Mouse (Mus musculus) thymus, postnatal 4 days (tissue): Measurements from ENCODE around the gene Tcf7l1.
A peak's percentile ranks its signal among the peaks of the same experiment; 100 is the strongest.

Source experiments
- DNase-seq: peaks from one replicate; pipeline ENCODE4 v3.0.0; 2021

Tcf7l1 gene

DNA sequence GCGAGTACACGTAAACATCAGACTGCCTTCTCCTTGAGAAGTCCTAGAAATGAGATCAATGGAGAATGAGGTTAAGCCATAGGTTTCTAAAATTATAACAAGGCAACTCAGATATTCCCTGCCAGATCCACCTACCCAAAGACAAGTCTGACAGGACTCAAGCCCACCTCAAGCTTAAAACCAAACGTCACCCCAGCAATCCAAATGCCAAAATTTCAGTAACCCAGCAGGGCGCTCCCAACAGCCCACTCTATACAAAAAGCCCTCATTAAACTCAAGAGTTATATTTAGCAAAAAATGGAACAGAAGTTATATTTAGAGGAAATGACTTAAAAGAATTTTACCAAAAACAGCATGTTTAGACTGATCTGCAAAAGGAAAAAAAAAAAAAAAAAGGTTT, 5.3 kb downstream of the Tcf7l1 start:
- DNase-seq, result no peak

GRCm38 (mm10) chr6:72778779-72779776, 10.0 kb downstream of the Tcf7l1 start:
- no peak for DNase-seq

DNA sequence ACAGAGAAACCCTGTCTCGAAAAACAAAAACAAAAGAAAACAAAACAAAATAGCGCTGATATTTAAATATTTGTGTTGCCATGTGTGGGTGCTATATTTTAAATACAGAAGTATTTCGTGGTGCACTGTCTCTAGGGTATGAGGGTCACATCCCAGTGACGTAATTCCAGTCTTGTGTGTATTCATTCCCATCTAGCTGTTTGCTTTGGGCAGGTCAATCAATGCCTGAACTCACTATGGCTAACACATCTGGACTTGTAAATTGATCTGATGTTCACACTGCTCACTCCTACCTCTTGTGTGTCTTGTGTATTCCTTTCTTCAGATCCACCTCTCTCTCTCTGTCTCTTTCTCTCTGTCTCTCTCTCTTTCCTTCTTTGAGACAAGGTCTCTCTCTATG, 11.8 kb downstream of the Tcf7l1 start:
- DNase-seq, result no peak

DNA sequence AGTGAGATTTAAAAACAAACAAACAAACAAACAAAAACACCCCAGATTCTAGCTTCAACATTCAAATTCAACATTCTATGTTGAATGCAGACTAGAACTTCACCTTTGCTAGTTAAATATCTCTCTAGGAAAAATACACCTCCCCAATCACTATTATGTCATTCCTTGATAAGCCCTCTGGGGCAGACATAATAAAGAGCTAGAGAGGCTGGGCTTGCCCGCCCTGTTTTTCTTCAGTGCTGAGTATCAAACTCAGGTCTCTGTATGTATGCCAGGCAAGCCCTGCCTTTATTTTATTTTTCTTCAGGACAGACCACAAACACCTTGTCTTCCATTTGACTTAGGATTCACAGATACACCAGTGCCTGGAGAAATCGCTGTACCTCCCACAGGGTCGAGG, 14.8 kb downstream of the Tcf7l1 start:
- DNase-seq, result no peak

- no peak for DNase-seq
Observed at GRCm38 (mm10) chr6:72769915-72770776, 18.9 kb downstream of the Tcf7l1 start.

DNA sequence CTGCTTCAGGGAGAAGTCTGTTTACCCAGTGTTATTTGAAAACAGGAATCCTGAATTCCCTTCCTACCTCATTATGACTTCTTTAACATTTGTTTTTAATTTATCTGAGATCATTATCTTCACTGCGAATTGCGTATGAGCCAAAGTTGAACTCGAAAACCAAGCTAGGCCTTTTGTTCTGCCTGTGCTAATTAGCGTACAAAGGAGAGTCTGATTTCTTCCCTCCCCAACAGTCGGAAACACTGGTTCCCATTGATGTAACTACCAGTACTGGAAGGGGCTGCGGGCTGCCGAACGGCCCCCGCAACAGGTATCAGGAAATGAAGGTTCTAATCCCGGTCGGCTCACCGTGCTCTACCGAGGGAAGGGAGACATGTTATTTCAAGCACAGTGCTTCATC, 19.7 kb downstream of the Tcf7l1 start:
- DNase-seq, result no peak

GRCm38 (mm10) chr6:72768804-72769203, 20.2 kb downstream of the Tcf7l1 start:
- DNase-seq, result no peak

- no peak for DNase-seq
Observed at GRCm38 (mm10) chr6:72768097-72768496, 21.0 kb downstream of the Tcf7l1 start.

- no peak for DNase-seq
Observed at GRCm38 (mm10) chr6:72763616-72764015, 25.4 kb downstream of the Tcf7l1 start.

DNA sequence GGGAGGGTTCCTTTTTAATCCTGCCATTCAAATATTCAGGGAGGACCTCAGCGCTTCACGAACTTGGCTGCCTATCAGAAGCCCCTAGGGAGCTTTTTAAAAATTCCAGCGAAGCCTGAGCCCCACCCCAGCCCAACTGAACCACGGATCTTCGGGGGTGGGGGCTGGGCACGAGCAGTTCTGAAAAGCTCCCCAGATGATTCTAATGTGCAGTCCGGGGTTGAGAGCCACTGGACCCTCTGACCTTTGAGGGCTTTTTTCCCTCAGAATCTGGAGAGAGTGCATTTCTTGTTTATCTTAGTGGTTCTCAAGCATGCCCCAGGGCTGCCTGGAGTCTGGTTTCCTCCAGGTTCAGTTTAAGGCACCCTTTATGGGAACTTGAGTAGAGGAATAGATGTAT, 27.4 kb downstream of the Tcf7l1 start:
- DNase-seq, result no peak

- DNase-seq, result no peak
Observed at GRCm38 (mm10) chr6:72758239-72759017, 30.6 kb downstream of the Tcf7l1 start.

- no peak for DNase-seq
Observed at GRCm38 (mm10) chr6:72755267-72755889, 33.7 kb downstream of the Tcf7l1 start.

DNA sequence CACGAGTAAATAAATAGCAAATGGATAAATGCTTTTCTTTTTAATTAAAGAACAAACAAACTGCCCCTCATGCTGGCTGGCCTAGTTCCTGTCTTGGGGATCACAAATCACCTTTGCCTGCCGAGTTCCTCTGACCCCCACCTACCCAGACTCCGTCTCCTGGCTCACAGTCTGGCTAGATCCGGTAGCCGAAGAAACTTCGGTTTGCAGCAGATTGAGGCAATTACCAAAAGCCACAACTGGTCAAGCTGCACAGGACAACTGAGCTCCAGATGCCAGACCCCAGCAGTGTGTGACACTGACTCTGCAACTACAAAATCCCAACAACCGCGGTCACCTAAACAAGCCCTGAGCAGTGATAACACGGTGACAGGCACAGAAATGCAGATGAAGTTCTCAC, 34.8 kb downstream of the Tcf7l1 start:
- DNase-seq, result no peak

DNA sequence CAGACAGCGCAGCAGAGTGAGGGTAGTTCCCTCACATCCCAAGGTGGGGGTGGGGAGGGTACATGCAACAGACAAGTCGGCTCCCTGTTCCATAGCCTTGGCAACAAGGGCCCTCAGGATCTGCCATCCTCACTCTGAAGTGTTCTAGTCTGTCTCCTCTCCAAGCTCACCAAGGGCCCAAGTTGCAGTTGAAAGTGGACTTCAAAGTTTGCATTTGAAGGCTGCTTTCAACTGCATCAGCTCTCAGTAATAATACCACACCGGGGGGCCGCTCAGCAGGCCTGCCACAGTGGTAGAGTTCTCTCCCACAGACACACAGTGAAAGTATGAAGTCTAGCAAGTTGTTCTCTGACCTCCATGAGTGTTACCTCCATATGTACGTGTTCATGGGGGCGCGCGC, 35.3 kb downstream of the Tcf7l1 start:
- DNase-seq, result no peak

DNA sequence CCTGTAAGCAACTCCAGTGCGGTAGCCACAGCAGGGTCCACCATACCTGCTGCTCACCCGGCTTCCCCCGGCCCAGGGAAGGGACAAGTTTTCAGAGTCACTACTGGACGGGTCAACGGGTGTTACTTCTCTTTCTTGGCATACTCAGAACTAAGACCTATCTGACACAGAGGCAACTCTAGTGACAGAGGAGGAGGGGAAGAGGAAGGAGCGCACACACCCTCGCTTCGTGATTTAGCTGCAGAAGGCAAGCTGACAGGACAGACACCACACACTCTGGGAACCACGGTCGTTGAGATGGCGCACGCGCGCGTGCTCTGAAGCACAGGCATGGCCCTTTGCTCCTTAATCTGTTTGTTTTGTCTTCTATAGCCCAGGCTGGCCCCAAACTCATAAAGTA, 36.2 kb downstream of the Tcf7l1 start:
- no peak for DNase-seq

DNA sequence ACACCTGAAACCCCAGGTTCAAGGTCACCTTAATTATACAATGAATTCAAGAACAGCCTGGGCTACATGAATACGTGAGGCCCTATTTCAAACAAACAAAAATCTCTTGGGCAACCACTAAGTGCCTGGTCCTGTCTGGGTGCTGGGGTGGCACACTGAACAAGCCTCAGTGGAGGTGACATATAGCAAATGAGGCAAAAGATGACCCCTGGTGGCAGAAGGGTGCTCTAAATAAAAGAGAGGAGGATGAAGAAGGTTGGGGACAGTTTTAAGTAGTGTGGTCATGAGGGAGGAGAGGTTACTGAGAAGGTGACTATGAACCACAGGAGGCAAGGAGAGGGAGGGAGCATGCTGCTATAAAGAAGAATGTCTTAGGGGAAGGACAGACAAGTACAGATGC, 37.8 kb downstream of the Tcf7l1 start:
- no peak for DNase-seq

- DNase-seq, result no peak
Observed at GRCm38 (mm10) chr6:72748882-72749437, 40.1 kb downstream of the Tcf7l1 start.

- DNase-seq, result no peak
Observed at GRCm38 (mm10) chr6:72748421-72748820, 40.6 kb downstream of the Tcf7l1 start.

DNA sequence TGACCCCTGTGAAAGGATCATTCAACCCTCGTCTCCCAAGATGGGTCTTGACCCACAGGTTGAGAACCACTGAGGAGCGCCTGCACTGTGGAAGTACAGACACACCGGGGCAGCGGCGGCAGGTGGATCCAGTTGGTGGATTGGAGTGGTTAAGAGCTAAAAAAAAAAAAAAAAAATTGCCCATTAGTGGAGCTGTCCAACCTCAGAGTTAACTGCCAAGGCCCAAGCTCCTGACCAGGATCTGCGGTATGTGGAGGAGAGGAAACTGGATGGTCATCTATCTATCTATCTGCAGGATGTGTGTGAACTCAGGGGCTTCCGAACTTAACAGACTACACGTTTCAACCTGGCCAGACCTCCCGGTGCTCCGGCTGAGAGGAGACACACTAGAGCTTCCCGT, 41.2 kb downstream of the Tcf7l1 start:
- no peak for DNase-seq

DNA sequence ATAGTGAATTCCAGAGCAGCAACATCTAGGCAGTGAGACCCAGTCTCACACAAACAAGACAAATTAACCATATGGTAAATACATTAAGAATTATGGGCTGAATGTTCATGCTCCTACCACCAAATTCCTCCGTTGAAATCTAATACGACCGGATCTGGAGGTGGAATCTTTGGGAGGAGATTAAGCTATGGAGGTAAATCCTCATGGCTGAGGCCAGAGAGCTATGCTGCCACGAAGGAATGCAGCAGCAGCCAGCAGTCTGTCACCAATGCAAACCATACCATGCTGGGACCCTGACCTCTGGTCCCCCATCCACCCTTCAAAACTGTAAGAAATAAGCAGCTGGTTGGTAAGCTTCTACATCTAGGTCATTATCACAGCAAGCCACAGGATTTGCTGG, 41.9 kb downstream of the Tcf7l1 start:
- no peak for DNase-seq

GRCm38 (mm10) chr6:72745781-72746180, 43.3 kb downstream of the Tcf7l1 start:
- DNase-seq, result peak; percentile 57

DNA sequence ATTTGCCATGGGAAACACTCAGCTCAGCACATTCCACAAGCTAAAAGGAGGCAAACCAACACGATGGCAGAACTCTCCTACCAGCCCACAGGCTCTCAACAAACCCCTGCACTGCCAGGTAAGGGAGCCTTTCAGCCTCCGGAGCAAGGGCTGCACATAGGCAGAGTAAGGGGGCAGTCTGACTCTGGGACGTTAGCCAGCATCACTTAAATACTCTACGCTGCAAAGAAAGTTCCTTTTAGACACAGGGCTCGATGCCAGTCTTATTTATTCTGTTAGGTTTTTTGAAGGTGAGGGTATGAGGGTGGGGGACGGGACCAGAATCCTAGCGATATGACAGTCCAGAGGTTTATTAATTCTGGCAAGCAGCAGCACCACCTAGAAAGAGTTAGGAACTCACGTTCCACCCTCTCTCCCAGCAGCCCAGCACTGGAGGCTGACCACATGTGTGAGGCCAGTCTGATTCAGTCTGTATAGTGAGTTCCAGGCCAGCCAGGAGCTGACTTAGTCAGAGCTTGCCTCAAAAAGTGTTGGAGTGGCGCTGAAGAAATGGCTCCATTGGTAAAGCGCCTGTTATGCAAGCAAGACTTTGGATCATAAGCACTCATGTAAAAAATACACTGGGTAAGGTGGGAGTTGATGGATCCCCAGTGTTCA, 44.8 kb downstream of the Tcf7l1 start:
- no peak for DNase-seq
